Mouse (Mus musculus): Measurements from ENCODE around the gene Sox15.
A peak's percentile ranks its signal among the peaks of the same experiment; 100 is the strongest.
"Not testable (repeated sequence)": the region's sequence is repeated elsewhere in the genome, so short reads cannot be mapped to it uniquely, and the experiment has no call there.

Sox15 gene

GRCm38 (mm10) chr11:69655264-69656064 lies at the start of gene Sox15:
Gene Sox15, plus strand, starts transcription at chr11:69655314.
- DNase-seq (ENCODE audit: low spot score in 2 of 2), result peak in 1 of 2 experiments; percentile 69

GRCm38 (mm10) chr11:69605726-69606490 lies 49.2 kb upstream of the Sox15 start, which contains the start of gene Atp1b2:
Gene Atp1b2, minus strand, starts transcription at chr11:69605942.
- DNase-seq (ENCODE audit: low spot score in 2 of 2), result peak; percentile 72 to 74

GRCm38 (mm10) chr11:69606491-69606795 lies 48.7 kb upstream of the Sox15 start:
- DNase-seq (ENCODE audit: low spot score in 2 of 2), result no peak

- no peak for DNase-seq (ENCODE audit: low spot score in 2 of 2)
These were observed 48.3 kb upstream of the Sox15 start for GRCm38 (mm10) chr11:69606832-69607231.

GRCm38 (mm10) chr11:69608525-69608924 lies 46.6 kb upstream of the Sox15 start:
- no peak for DNase-seq (ENCODE audit: low spot score in 2 of 2)

- DNase-seq (ENCODE audit: low spot score in 2 of 2), result no peak
These were observed 45.7 kb upstream of the Sox15 start for GRCm38 (mm10) chr11:69609416-69609815.

GRCm38 (mm10) chr11:69610899-69611298 lies 44.2 kb upstream of the Sox15 start:
- DNase-seq (ENCODE audit: low spot score in 2 of 2), result no peak

- DNase-seq (ENCODE audit: low spot score in 2 of 2), result peak; percentile 65 to 74
These were observed 41.4 kb upstream of the Sox15 start for GRCm38 (mm10) chr11:69613553-69614256.

- not testable (repeated sequence) for DNase-seq (ENCODE audit: low spot score in 2 of 2)
These were observed 40.9 kb upstream of the Sox15 start for GRCm38 (mm10) chr11:69614257-69614588.

GRCm38 (mm10) chr11:69616781-69617180 lies 38.3 kb upstream of the Sox15 start:
- no peak for DNase-seq (ENCODE audit: low spot score in 2 of 2)

- no peak for DNase-seq (ENCODE audit: low spot score in 2 of 2)
These were observed 37.3 kb upstream of the Sox15 start, which contains the start of gene Shbg for GRCm38 (mm10) chr11:69617805-69618204. Gene Shbg, minus strand, starts transcription at chr11:69617905.

- DNase-seq (ENCODE audit: low spot score in 2 of 2), result no peak
These were observed 34.6 kb upstream of the Sox15 start for GRCm38 (mm10) chr11:69620394-69621081.

GRCm38 (mm10) chr11:69621571-69622268 lies 33.4 kb upstream of the Sox15 start, which contains the start of gene Sat2:
Gene Sat2, plus strand, starts transcription at chr11:69622024.
- DNase-seq (ENCODE audit: low spot score in 2 of 2), result no peak

- DNase-seq (ENCODE audit: low spot score in 2 of 2), result no peak
These were observed 32.7 kb upstream of the Sox15 start for GRCm38 (mm10) chr11:69622406-69622805.

- no peak for DNase-seq (ENCODE audit: low spot score in 2 of 2)
These were observed 32.1 kb upstream of the Sox15 start for GRCm38 (mm10) chr11:69623006-69623405.

- not testable (repeated sequence) for DNase-seq (ENCODE audit: low spot score in 2 of 2)
These were observed 30.8 kb upstream of the Sox15 start for GRCm38 (mm10) chr11:69624339-69624738.

- peak; percentile 38 to 67 for DNase-seq (ENCODE audit: low spot score in 2 of 2)
These were observed 26.8 kb upstream of the Sox15 start for GRCm38 (mm10) chr11:69628286-69628685.

GRCm38 (mm10) chr11:69629802-69630201 lies 25.3 kb upstream of the Sox15 start:
- no peak for DNase-seq (ENCODE audit: low spot score in 2 of 2)

- peak; percentile 100 for DNase-seq (ENCODE audit: low spot score in 2 of 2)
These were observed 22.6 kb upstream of the Sox15 start, which contains the start of gene Fxr2 for GRCm38 (mm10) chr11:69632284-69633089. Gene Fxr2, plus strand, starts transcription at chr11:69632990.
